Mouse (Mus musculus) cerebellum, adult 2 months (tissue): ENCODE measurements around the gene Crlf1.

ENCODE experiments used
- CTCF ChIP-seq: fragments of 200-500 bp; IDR thresholded peaks from 2 replicates; pipeline ENCODE4 v1.5.1; 2011; ENCODE audit warnings: low read depth, mild to moderate bottlenecking, control low read depth, low read length, moderate library complexity, borderline replicate concordance; ENCODE audit not compliant: insufficient read depth
- POLR2A ChIP-seq: fragments of 200-500 bp; IDR thresholded peaks from 2 replicates; pipeline ENCODE4 v1.6.1; 2011; ENCODE audit warnings: low read length, control low read depth, borderline replicate concordance; ENCODE audit not compliant: insufficient read depth

DNA sequence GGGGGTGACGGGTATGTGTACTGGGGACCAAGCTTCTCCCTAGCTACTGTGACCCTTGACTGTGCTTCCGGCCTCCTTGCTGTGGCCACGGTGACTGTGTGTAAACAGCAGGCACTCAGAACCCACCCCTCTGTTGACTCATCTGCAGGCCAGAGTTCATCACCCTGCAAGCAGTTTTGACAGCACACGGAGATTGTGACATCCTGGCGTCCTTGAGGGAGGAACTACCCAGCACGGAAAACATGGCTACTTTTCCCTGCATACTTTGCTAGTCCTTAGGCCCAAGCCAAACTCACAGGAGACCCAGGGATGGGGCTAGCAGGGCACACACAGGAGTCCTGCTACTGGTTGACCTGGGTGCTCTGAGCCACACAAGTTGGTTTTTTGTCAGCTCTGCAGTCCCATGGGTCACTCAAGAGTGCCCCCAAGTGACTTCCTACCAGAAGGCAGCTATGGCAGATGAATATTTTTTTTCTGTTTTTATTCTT is 51.3 kb downstream of the Crlf1 start:
- TF ChIP-seq POLR2A: no peak
- peak; percentile 44; the same call in 1 of the 2 replicates for TF ChIP-seq CTCF
